Mouse (Mus musculus): Measurements from ENCODE around the gene Upf2. TPM values are rescaled to one million over a fixed set of nuclear protein-coding genes. Genes with fewer than 3 reads are reported as not detected.

The Upf2 gene
- 13.9 and 14.0 TPM in 2 replicates for polyA plus RNA-seq (2016; fragmentation: Nextera tagmentation; extraction: Ambion mirVana)

DNA sequence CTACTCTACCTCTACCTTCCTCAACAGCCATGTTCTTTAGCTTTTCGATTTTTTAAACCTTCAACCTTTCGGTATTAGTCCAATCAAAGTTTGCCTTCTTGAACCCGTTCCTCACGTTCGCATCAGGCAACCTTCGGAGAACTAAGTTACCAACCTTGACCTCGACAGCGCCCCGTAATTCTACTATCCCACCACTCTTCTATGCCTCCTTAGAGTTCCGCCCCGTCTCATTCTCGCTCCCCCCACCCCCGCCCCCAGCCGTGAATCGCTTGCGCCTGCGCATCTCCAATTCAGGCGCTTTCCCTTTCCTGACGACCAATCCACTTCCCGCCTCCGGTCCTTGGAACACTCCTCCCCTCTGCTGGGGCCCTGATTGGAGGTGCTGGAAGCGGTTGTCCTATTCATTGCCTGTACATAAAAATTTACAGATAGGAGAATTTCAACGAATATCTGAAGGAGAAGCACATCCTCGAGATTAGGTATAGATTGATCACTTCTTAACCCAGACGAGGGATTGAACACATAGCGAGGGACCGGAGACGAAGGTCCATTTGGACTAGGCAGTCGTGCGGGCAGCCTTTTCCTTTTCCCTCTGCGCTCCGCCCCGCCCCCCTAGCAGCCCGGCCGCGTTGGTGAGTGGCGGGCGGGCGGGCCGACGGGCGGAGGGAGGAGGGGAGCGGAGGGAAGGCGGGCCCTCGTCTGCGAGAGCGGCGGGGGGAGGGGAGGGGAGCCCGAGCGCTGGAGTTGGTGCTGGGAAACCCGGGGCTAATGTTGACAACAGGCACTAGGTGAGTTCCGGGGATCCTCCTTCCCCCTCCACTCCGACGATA lies at the start of gene Upf2:
Gene Upf2 (plus strand): TSS at position 704 of the 830 bp plus-strand sequence.
- Histone ChIP-seq H3K9me3 (no peaks in the 10 kb centered on the region), H3K4me3 (replicated peaks) (peak within 1 kb of the TSS; percentile 93), H3K27me3 (no peaks in the 10 kb centered on the region), H3K4me2 (peak within 1 kb of the TSS; percentile 89), H3K9ac (peak within 1 kb of the TSS; percentile 92), H3K36me3 (replicated peaks) (0 out of 2 replicates have a peak, but pooled peaks cover 2% of the 10 kb centered on the region), H3K27ac (peak within 1 kb of the TSS; percentile 89), H3K4me1 (peaks cover 14% of the 10 kb centered on the region)
- peak; percentile 96 for ATAC-seq (ENCODE audit: low FRiP score)
- WGBS: under 1% methylated on average over 46 of the region's 54 CpGs

- Histone ChIP-seq H3K4me1 (no peaks in the 10 kb centered on the region), H3K4me2 (no peak overlapping the region), H3K36me3 (replicated peaks) (no peaks in the 10 kb centered on the region), H3K27ac (peak overlapping the region; percentile 26; the same call in 1 of the 2 replicates), H3K4me3 (replicated peaks) (no peak overlapping the region), H3K27me3 (no peaks in the 10 kb centered on the region), H3K9ac (no peak overlapping the region), H3K9me3 (no peaks in the 10 kb centered on the region)
- no peak for ATAC-seq (ENCODE audit: low FRiP score)
- WGBS: 50% methylated on average over 5 of the region's 5 CpGs
Observed at GRCm38 (mm10) chr2:5906092-5906491, 45.2 kb upstream of the Upf2 start.

GRCm38 (mm10) chr2:5906625-5907024 lies 44.6 kb upstream of the Upf2 start:
- Histone ChIP-seq H3K4me2 (no peak overlapping the region), H3K27me3 (no peaks in the 10 kb centered on the region), H3K9me3 (no peaks in the 10 kb centered on the region), H3K27ac (no peak overlapping the region), H3K36me3 (replicated peaks) (no peaks in the 10 kb centered on the region), H3K4me3 (replicated peaks) (no peak overlapping the region), H3K9ac (no peak overlapping the region), H3K4me1 (no peaks in the 10 kb centered on the region)
- ATAC-seq (ENCODE audit: low FRiP score): no peak
- 51% methylated on average over 3 of the region's 3 CpGs for WGBS

DNA sequence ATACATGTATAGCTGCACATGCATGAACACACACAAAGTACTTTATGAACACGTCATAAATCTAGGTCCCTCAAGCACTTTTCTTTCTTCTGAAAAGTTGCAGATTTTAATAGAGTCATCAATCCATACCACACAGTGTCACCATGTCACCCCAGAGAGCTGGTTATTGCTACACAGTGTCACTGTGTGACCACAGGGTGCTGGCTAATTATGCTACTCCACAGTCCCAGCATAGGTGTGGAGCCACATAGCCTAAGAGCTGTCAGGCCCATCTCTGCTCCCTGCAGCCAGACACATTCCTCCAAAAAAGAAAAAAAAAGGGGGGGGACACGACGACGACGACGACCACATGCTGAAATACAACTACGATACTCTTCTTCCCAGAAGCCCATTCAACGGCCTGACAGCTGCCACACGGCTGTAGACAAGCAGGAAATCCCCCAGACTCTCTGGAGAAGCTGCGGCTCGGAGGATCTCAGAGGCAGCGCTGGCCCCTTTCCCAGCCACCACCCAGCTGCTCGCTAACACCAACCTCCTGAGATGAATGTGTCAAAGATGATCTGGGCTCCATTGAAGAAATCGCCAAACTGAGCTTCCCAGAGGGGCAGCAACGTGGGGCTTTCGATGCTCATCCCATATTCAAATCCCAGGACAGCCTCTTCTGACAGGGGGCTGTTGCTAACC lies 39.8 kb upstream of the Upf2 start:
- Histone ChIP-seq H3K4me2 (no peak overlapping the region), H3K36me3 (replicated peaks) (no peaks in the 10 kb centered on the region), H3K27ac (no peak overlapping the region), H3K9me3 (no peaks in the 10 kb centered on the region), H3K27me3 (no peaks in the 10 kb centered on the region), H3K9ac (no peak overlapping the region), H3K4me3 (replicated peaks) (no peak overlapping the region), H3K4me1 (no peaks in the 10 kb centered on the region)
- no peak for ATAC-seq (ENCODE audit: low FRiP score)
- 80% methylated on average over 16 of the region's 16 CpGs for WGBS

DNA sequence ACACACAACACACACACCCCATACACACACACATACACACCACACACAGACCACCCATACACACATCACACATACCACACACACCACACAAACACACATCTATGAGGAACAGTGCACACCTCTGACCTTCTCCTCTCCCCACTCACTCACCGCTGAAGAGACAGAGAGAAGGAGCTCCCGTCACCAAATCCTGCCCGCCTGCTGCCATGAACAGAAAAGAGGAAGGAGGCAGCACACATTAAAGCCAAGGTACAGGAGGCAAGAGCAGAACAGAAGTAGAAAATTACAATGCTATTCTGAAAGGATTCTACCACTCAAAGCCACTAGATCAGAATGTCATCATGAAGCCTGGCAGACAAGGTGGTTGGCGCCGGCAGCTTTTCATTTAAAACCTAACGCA lies 28.4 kb upstream of the Upf2 start:
- no peaks in the 10 kb centered on the region for H3K4me1 ChIP-seq
- H3K9me3 ChIP-seq: no peaks in the 10 kb centered on the region
- no peak overlapping the region for H3K4me3 ChIP-seq (replicated peaks)
- ATAC-seq (ENCODE audit: low FRiP score): no peak
- H3K9ac ChIP-seq: no peak overlapping the region
- H3K27me3 ChIP-seq: no peaks in the 10 kb centered on the region
- H3K27ac ChIP-seq: no peak overlapping the region
- no peak overlapping the region for H3K4me2 ChIP-seq
- 94% methylated on average over 6 of the region's 6 CpGs for WGBS
- peaks cover 6% of the 10 kb centered on the region; the same call in 1 of the 2 replicates for H3K36me3 ChIP-seq (replicated peaks)

GRCm38 (mm10) chr2:5923786-5924185 lies 27.5 kb upstream of the Upf2 start:
- no peaks in the 10 kb centered on the region for H3K9me3 ChIP-seq
- no peak overlapping the region for H3K4me3 ChIP-seq (replicated peaks)
- H3K27me3 ChIP-seq: no peaks in the 10 kb centered on the region
- no peak overlapping the region for H3K4me2 ChIP-seq
- ATAC-seq (ENCODE audit: low FRiP score): no peak
- no peaks in the 10 kb centered on the region for H3K4me1 ChIP-seq
- H3K36me3 ChIP-seq (replicated peaks): peaks cover 13% of the 10 kb centered on the region; the same call in 1 of the 2 replicates
- WGBS: 86% methylated on average over 9 of the region's 9 CpGs
- H3K9ac ChIP-seq: no peak overlapping the region
- H3K27ac ChIP-seq: no peak overlapping the region

DNA sequence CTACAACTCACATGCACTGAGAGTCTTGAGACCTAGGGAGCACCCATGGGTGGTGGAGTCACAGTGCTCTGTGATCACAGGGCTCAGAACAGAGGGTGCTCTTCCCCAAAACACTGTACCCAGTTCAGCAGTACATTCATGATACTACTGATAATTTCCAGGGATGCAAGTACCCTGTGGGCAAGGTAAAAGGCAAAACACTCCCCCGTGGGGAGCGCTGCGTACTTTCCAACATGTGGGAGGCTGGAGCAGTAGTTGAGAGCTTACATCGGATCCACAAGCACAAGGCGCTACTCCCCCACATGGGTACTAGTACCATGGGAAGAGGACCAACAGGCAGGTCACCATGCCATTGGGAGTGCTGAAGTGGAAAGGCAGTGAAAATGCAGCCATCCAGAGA lies 23.8 kb upstream of the Upf2 start:
- Histone ChIP-seq H3K36me3 (replicated peaks) (peaks cover 14% of the 10 kb centered on the region; the same call in 1 of the 2 replicates), H3K27ac (no peak overlapping the region), H3K9me3 (no peaks in the 10 kb centered on the region), H3K4me1 (no peaks in the 10 kb centered on the region), H3K9ac (no peak overlapping the region), H3K4me3 (replicated peaks) (no peak overlapping the region), H3K27me3 (no peaks in the 10 kb centered on the region), H3K4me2 (no peak overlapping the region)
- 97% methylated on average over 5 of the region's 5 CpGs for WGBS
- no peak for ATAC-seq (ENCODE audit: low FRiP score)

GRCm38 (mm10) chr2:5929793-5930192 lies 21.5 kb upstream of the Upf2 start:
- Histone ChIP-seq H3K27ac (no peak overlapping the region), H3K9me3 (no peaks in the 10 kb centered on the region), H3K4me3 (replicated peaks) (no peak overlapping the region), H3K27me3 (no peaks in the 10 kb centered on the region), H3K4me1 (no peaks in the 10 kb centered on the region), H3K9ac (no peak overlapping the region), H3K36me3 (replicated peaks) (peaks cover 14% of the 10 kb centered on the region; the same call in 1 of the 2 replicates), H3K4me2 (no peak overlapping the region)
- 95% methylated on average over 5 of the region's 5 CpGs for whole genome bisulfite sequencing
- ATAC-seq (ENCODE audit: low FRiP score): no peak

GRCm38 (mm10) chr2:5930291-5931054 lies 20.8 kb upstream of the Upf2 start:
- no peak overlapping the region for H3K4me3 ChIP-seq (replicated peaks)
- H3K4me1 ChIP-seq: no peaks in the 10 kb centered on the region
- no peak overlapping the region for H3K9ac ChIP-seq
- peaks cover 14% of the 10 kb centered on the region; the same call in 1 of the 2 replicates for H3K36me3 ChIP-seq (replicated peaks)
- H3K4me2 ChIP-seq: no peak overlapping the region
- H3K9me3 ChIP-seq: no peaks in the 10 kb centered on the region
- H3K27me3 ChIP-seq: no peaks in the 10 kb centered on the region
- WGBS: 92% methylated on average over 18 of the region's 18 CpGs
- no peak for ATAC-seq (ENCODE audit: low FRiP score)
- H3K27ac ChIP-seq: no peak overlapping the region

DNA sequence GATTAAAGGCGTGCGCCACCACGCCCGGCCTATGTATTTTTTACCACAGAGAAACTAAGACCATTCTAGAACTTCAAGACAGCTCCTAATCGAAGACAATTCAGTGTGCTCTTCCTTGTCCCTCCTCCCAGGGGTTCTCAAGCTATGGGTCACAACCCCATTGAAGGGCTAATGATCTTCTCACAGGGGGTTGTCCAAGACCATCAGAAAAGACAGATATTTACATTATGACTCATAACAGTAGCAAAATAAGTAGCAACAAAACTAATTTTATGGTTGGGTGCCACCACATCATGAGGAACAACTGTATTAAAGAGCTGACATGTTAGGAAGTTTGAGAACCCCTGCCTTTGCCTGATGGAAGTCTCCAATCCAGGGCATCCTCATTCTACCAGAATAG lies 19.3 kb upstream of the Upf2 start:
- Histone ChIP-seq H3K4me1 (no peaks in the 10 kb centered on the region), H3K9ac (no peak overlapping the region), H3K27me3 (no peaks in the 10 kb centered on the region), H3K4me2 (no peak overlapping the region), H3K9me3 (no peaks in the 10 kb centered on the region), H3K4me3 (replicated peaks) (no peak overlapping the region), H3K27ac (no peak overlapping the region), H3K36me3 (replicated peaks) (peaks cover 14% of the 10 kb centered on the region; the same call in 1 of the 2 replicates)
- WGBS: 96% methylated on average over 5 of the region's 5 CpGs
- no peak for ATAC-seq (ENCODE audit: low FRiP score)

DNA sequence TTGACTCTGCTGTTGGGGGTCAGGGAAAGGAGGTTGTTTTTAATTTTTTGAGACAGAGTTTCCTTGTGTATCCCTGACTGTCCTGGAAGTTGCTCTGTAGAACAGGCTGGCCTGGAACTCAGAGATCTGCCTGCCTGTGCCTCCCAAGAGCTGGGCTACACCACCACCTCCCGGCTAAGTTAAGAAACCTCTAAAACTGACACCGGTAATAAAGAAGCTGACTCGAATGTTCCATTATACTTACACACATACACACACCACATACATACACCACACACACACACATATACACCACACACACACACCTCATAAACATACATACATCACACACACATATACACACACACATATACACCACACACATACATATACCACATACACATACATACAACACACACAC lies 16.3 kb upstream of the Upf2 start:
- Histone ChIP-seq H3K9ac (no peak overlapping the region), H3K4me1 (no peaks in the 10 kb centered on the region), H3K4me3 (replicated peaks) (no peak overlapping the region), H3K36me3 (replicated peaks) (peaks cover 6% of the 10 kb centered on the region; the same call in 1 of the 2 replicates), H3K4me2 (no peak overlapping the region), H3K9me3 (no peaks in the 10 kb centered on the region), H3K27ac (no peak overlapping the region), H3K27me3 (no peaks in the 10 kb centered on the region)
- 96% methylated on average over 3 of the region's 3 CpGs for WGBS
- no peak for ATAC-seq (ENCODE audit: low FRiP score)

DNA sequence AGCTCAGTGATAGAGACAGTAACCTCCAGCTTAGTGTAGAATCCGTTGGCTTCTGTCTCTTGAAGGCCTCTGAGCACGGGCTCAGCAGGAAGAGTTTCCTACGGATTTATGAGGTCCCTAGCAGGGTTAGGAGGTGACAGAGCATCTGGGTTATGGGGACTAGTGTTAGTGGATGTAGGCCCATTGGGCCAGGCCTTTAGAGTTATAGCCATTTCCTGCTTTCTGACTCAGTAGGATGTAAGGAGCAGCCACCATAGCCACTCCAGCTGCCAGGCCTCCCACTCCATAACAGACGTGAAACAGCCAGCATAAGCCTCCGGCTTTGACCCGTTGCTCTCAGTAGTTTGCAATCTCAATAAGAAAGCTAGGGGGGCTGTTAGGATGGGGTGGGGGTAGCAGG lies 15.2 kb upstream of the Upf2 start:
- ATAC-seq (ENCODE audit: low FRiP score): no peak
- Histone ChIP-seq H3K4me1 (no peaks in the 10 kb centered on the region), H3K9ac (no peak overlapping the region), H3K27ac (no peak overlapping the region), H3K36me3 (replicated peaks) (no peaks in the 10 kb centered on the region), H3K27me3 (no peaks in the 10 kb centered on the region), H3K4me3 (replicated peaks) (no peak overlapping the region), H3K4me2 (no peak overlapping the region), H3K9me3 (no peaks in the 10 kb centered on the region)
- 83% methylated on average over 6 of the region's 6 CpGs for WGBS

Data from forebrain, embryonic 12.5 days (tissue).